Mouse (Mus musculus) lung, postnatal 0 days (tissue): Measurements from ENCODE around the gene Sox5. TPM values are rescaled to one million over a fixed set of nuclear protein-coding genes. Genes with fewer than 3 reads are reported as not detected.

Experiments
- ATAC-seq: fragments of 200-750 bp; cut with Nextera tagmentation; 2 replicates; pipeline ENCODE4 v1.8.0; 2017; ENCODE audit warnings: moderate library complexity
- DNase-seq: peaks from one replicate; pipeline ENCODE4 v3.0.0-alpha.2; 2016; ENCODE audit warnings: low spot score
- H3K27ac ChIP-seq: fragments of 300-500 bp; sonication (generic); 2 replicates; pipeline ENCODE4 v1.5.1; 2014; ENCODE audit warnings: antibody characterized with exemption, mild to moderate bottlenecking, low read length, mixed read lengths
- H3K27me3 ChIP-seq: fragments of 300-500 bp; sonication (generic); replicated peaks from 2 replicates; pipeline ENCODE4 v1.6.1; 2014; ENCODE audit warnings: low read length, mixed read lengths; ENCODE audit not compliant: insufficient read depth
- H3K36me3 ChIP-seq: fragments of 300-500 bp; sonication (generic); 2 replicates; pipeline ENCODE4 v1.6.1; 2014; ENCODE audit warnings: low read length, mixed read lengths; ENCODE audit not compliant: insufficient read depth
- H3K4me1 ChIP-seq: fragments of 300-500 bp; sonication (generic); 2 replicates; pipeline ENCODE4 v1.6.1; 2014; ENCODE audit warnings: antibody characterized with exemption, low read depth, low read length, mixed read lengths; ENCODE audit not compliant: insufficient read depth
- H3K4me2 ChIP-seq: fragments of 300-500 bp; sonication (generic); replicated peaks from 2 replicates; pipeline ENCODE4 v1.6.1; 2014; ENCODE audit warnings: low read depth, mild to moderate bottlenecking, low read length, moderate library complexity, mixed read lengths
- H3K4me3 ChIP-seq: fragments of 300-500 bp; sonication (generic); 2 replicates; pipeline ENCODE4 v1.5.1; 2014; ENCODE audit warnings: low read depth, low read length
- H3K9ac ChIP-seq: fragments of 300-500 bp; sonication (generic); replicated peaks from 2 replicates; pipeline ENCODE4 v1.6.1; 2014; ENCODE audit warnings: low read depth, mild to moderate bottlenecking
- H3K9me3 ChIP-seq: fragments of 300-500 bp; sonication (generic); 2 replicates; pipeline ENCODE4 v1.6.1; 2016; ENCODE audit warnings: low read length, mixed read lengths
- CTCF ChIP-seq: IDR thresholded peaks from 2 replicates; pipeline ENCODE4 v1.5.1; 2016; ENCODE audit warnings: antibody characterized with exemption, mild to moderate bottlenecking
- EP300 ChIP-seq: IDR thresholded peaks from 2 replicates; pipeline ENCODE4 v1.6.1; 2016; ENCODE audit warnings: antibody characterized with exemption, mild to moderate bottlenecking, control low read depth
- WGBS: fragments of 180-500 bp; shearing (Covaris S2); extraction: QIAGEN DNeasy Blood & Tissue Kit; methylation state at CpG from one replicate; pipeline ENCODE4 v1.1.7; 2014; 5-methylcytosine and 5-hydroxymethylcytosine counted together
- polyA plus RNA-seq: library from polyadenylated mRNA; unstranded; fragments of >200 nt; fragmentation: Nextera tagmentation; extraction: Ambion mirVana; gene quantifications from 2 replicates; pipeline ENCODE4 v1.2.1, GENCODE M21; 2015

The Sox5 gene
- polyA plus RNA-seq, 1 experiment from 2014 or later, result 9.8 TPM

- Histone ChIP-seq H3K9me3 (no peaks in the 10 kb centered on the region), H3K4me1 (no peaks in the 10 kb centered on the region), H3K27ac (no peak overlapping the region), H3K4me3 (no peak overlapping the region), H3K27me3 (no peaks in the 10 kb centered on the region), H3K36me3 (no peaks in the 10 kb centered on the region), H3K9ac (no peak overlapping the region), H3K4me2 (no peak overlapping the region)
- 73% methylated on average over 5 of the region's 5 CpGs for WGBS
- no peak for TF ChIP-seq EP300
- TF ChIP-seq CTCF, result no peak
- DNase-seq, result no peak
- ATAC-seq, result no peak
These were observed 994.4 kb downstream of the Sox5 start for GRCm38 (mm10) chr6:143787360-143787759.

DNA sequence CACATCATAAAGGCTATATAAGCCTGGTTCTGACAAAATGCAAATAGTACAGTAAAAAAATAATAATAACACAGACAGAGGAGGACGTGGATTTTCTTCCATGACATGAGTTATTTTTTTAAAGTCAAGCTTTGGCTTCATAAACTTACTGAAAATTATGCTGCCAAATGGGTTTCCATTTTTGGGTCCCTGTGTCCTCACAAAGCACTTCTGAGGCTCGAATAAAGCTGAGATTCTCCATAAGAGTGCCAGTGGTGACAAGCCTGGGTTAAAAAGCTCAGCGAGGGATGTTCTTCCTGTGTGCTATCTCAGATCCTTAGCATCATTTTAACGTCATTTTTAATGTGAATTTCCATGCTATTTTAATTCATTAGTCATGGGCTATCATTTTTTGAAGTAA lies 996.1 kb downstream of the Sox5 start:
- no peaks in the 10 kb centered on the region for H3K27me3 ChIP-seq
- H3K4me3 ChIP-seq, result no peak overlapping the region
- no peak overlapping the region for H3K9ac ChIP-seq
- H3K27ac ChIP-seq, result no peak overlapping the region
- WGBS, result 55% methylated on average over 4 of the region's 4 CpGs
- TF ChIP-seq CTCF, result no peak
- no peak for TF ChIP-seq EP300
- no peaks in the 10 kb centered on the region for H3K9me3 ChIP-seq
- no peak overlapping the region for H3K4me2 ChIP-seq
- H3K4me1 ChIP-seq, result no peaks in the 10 kb centered on the region
- H3K36me3 ChIP-seq, result no peaks in the 10 kb centered on the region
- ATAC-seq, result no peak
- DNase-seq, result no peak
